Mouse (Mus musculus) adrenal gland, adult 8-10 months (tissue): Measurements from ENCODE around the gene Hist2h3c2. TPM values are rescaled to one million over a fixed set of nuclear protein-coding genes. Genes with fewer than 3 reads are reported as not detected.
A peak's percentile ranks its signal among the peaks of the same experiment; 100 is the strongest.
"Not testable (repeated sequence)": the region's sequence is repeated elsewhere in the genome, so short reads cannot be mapped to it uniquely, and the experiment has no call there.

Source experiments
- DNase-seq: peaks from one replicate; pipeline ENCODE4 v3.0.0; 2022
- total RNA-seq, 4 experiments: library from RNA; stranded (reverse); gene quantifications; 2 replicates each; pipeline ENCODE4 v1.2.4; 2022

The Hist2h3c2 gene
- 10 to 100 TPM; 13.0 to 27.9 (median 18.2) TPM for total RNA-seq

GRCm38 (mm10) chr3:96238954-96239793, at the start of gene Hist2h3c2:
TSS of gene Hist2h3c2 (minus strand) at chr3:96239127.
- not testable (repeated sequence) for DNase-seq

DNA sequence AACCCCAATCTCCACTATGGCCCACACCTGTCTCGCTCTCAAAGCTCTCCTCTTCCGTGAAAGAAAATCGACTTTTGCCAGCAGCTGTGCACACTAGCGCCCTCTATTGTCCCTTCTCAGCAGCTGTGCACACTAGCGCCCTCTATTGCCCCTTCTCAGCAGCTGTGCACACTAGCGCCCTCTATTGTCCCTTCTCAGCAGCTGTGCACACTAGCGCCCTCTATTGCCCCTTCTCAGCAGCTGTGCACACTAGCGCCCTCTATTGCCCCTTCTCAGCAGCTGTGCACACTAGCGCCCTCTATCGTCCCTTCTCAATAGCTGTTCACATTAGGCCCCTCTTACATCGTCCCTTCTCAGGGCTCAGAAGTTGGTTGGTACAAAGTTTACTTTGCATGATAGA, 48.4 kb upstream of the Hist2h3c2 start:
- not testable (repeated sequence) for DNase-seq

DNA sequence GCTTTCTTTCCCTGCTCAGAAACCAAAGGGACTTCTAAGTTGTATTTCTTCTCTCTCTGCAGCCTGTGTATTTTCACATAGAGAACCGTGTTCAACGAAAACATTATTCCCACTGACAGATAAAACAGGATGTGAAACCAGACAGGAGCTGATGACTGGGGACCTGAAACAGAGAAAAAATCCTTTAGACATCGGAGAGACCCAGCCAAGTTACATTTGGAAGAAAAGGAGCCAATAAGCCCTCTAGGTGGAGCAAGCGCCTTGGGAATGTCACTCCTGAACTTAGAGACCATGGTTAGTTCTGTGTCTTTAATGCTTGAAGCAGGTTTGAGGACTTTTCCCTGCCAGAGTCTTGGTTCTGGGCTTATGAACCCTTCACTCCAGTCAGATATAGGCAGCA, 45.5 kb upstream of the Hist2h3c2 start:
- DNase-seq = no peak

- no peak for DNase-seq
Measured at GRCm38 (mm10) chr3:96280660-96281059, 41.7 kb upstream of the Hist2h3c2 start.

DNA sequence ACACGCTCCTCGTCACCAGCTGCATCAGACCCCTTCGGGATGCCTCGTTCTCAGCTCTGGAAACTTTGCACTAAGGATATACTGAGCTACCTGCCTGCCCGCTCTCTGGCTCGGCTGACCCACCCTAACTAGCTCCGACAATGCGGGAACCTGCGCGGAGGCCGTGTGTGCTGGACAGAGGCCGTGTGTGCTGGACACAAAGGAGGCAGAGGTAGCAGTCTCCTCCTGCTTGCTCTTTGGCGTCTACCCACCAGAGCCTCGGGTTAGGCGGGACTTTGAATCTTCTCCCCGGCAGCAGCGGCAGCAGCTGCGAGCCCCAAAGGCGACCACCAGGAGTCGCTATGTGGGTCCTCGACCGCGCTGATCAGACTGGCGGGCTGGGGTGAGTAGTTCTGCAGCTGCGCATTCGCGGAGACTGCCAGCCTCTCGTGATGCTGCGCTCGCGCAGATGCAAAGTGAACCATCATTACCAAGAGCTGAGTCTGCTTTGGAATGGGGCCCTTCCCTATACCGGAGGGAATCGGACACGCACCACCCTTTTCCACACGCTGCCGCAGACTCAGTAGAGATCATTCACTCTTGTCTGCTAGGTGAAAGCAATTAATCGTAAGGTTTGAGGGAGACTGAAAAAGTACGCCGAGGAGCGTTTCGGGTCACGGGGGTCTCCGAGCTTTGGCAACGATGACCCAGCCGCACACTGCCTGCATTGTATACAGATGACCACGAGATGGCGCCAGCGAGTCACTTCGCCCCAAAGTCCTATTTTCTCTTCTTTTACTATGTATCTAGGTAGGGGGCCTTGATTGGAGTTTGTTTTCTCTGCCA, 39.1 kb upstream of the Hist2h3c2 start:
- peak; percentile 86 for DNase-seq

DNA sequence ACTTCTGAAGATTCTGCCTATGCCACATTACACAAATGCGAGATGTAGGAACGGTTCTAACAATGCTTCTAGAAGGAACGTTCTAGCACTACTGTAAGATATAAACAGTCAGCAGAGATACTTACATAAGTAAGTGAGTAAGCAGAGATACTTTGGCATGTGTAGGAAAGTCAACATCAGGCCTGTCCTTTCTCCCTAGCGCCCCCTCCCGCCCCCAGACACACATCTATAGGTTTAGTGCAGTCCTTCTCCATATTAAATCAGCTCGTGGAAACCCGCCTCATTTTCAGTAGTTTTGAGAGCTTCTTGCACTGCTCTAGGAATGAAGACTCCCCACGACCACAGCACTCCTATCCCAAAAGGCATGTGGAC, 38.5 kb upstream of the Hist2h3c2 start:
- DNase-seq = no peak

DNA sequence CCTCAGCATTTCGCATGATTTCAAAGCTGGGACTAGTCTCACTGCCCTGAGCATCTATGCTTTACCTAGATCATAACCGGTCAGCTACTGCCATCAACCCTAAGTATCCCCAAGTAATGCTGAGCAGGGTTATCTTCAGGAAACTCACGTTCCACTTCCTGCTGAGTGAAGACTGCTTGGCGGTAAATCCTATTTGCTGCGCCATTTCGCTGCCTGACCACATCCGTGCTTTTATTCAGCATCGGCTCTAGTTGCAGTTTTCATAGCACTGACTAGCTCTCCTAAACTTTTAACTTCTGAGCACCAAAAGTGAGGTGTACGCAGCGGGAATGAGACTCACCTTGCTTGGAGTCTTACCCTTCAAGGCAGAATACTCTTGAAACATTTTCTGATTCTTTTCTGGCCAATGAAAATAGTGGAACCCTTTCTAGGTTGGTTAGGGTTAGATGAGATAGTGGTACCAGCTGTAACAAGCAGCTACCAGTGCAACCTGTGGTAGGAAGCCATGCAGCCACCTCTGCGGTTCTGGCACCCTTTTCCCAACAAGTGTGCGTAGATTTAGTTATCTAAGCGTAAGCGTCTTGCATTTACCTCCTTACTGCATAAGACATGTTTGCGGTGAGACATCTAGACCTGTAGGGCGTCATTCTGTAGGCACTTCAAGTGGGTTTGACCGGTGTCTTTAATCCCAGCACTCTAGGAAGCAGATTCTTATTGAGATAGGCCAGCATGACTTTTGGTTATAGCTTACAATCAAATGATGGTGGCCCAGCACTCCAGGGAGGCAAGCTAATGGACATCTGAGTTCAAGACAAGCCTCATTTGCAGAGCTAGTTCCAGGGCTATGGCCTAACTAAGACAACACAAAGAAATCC, 34.9 kb upstream of the Hist2h3c2 start:
- DNase-seq = no peak

- peak; percentile 93 for DNase-seq
Measured at GRCm38 (mm10) chr3:96269511-96270474, 30.9 kb upstream of the Hist2h3c2 start, which contains the start of gene Hist2h2bb. TSS of gene Hist2h2bb (plus strand) at chr3:96269752.

DNA sequence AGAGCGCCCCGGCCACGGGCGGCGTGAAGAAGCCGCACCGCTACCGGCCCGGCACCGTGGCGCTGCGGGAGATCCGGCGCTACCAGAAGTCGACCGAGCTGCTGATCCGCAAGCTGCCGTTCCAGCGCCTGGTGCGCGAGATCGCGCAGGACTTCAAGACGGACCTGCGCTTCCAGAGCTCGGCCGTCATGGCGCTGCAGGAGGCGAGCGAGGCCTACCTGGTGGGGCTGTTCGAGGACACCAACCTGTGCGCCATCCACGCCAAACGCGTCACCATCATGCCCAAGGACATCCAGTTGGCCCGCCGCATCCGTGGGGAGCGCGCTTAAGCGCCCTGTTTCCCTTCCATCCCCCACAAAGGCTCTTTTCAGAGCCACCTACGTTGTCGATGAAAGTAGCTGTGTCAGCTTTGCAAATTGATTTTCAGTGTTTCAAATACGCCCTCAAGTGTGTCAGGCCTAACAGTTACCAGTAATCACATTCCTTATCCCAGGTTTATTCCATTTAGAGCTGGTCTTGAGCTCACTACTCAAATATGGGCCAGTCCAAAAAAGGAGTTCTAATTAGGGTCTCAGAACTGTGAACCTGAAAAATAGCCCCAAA, 29.9 kb upstream of the Hist2h3c2 start:
- DNase-seq = not testable (repeated sequence)

DNA sequence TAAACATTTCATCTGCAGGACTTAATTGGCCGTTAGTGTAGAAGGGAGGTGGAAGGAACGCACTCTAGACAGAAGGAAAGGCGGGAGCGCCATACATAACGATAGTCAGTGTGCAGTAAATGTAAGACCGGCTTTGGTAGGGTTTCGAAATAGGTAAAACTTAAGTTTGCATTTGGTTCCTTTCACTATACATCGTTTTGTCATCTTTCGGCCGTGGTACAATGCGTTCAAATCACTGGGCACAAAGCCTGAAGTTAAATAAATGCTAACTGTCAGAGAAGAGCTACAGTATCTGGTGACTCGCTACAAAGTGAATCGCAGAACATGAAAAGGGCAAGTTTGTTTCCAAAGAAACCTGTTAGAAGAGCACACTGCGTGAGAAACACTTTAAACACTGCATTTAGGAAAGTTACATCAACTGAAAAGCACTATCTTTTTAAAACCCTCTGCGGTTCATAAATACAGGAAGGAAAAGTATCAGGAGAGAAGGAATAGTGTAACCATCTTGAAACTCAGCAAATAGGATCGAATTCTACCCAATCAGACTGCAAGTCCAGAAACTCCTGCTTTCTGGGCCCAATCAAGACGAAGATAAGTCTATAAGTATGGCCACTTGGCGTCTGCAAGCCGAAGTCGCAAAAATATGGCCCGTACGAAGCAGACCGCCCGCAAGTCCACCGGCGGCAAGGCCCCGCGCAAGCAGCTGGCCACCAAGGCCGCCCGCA, 29.3 kb upstream of the Hist2h3c2 start, which contains the start of gene Hist2h3b:
Gene Hist2h3b (plus strand): TSS at position 604 of the 725 bp plus-strand sequence.
- peak; percentile 74 for DNase-seq

- DNase-seq = no peak
Measured at GRCm38 (mm10) chr3:96267541-96267940, 28.6 kb upstream of the Hist2h3c2 start.

- DNase-seq = no peak
Measured at GRCm38 (mm10) chr3:96266132-96266710, 27.3 kb upstream of the Hist2h3c2 start.

DNA sequence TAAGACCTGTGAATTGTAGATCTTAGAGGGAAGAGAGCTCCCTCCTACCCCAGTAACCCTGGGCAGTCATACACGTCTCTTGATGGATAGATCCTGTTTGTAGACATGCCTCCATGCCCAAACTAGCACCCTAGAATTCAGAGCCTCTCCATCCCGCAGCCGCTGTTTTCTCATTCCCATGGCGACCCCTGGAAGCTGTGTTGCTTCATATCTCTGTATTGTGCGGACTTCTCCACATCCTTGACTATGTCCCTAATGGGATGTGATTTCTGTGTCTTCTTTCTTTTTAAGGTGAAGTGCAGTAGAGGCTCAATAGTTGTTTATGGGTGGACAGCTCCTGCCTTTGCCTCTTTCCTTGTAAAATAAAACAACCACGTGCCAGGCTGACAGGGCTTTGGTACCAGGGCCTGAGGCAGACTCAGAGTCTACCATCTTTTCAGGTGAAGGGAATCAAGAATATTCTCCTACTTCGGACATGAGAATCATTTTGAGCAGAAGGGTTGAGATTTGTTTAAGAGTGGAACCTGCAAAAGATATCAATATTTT, 25.6 kb upstream of the Hist2h3c2 start:
- DNase-seq = no peak

GRCm38 (mm10) chr3:96263558-96264403, 24.9 kb upstream of the Hist2h3c2 start:
- DNase-seq = no peak

GRCm38 (mm10) chr3:96262979-96263550, 24.1 kb upstream of the Hist2h3c2 start, which contains the start of gene Hist2h4:
TSS of gene Hist2h4 (minus strand) at chr3:96263311.
- peak; percentile 93 for DNase-seq

DNA sequence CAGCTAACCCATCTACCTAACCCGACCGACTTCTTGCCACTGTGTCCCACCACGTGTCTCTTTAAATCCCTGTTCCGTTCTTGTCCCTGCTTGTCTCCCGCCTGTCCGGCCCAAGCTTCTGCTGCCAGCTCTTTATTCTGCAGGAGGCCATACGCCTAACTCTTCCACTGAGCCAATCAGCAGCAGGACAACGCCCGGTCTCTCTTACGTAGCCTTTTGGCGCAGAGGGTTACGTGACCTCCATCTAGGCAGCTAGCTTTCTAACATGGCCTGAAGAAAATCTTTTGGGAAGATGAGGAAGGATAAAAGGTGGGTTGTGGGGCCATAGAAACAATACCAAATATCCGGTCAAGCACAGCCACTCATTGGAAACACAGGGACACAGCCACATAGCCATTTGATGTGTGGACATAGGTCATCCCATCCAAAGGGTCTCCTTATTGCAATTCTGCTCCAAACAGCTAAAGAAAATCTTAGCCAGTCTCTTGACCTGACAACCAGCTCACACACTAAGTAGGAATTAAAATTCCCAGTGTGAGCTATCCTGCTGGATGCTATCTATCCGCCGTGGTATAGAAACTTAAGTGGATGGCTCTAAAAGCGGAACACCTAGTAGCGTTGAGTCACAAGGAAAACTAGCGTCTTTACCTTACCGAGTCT, 23.4 kb upstream of the Hist2h3c2 start:
- peak; percentile 89 for DNase-seq

- DNase-seq = no peak
Measured at GRCm38 (mm10) chr3:96261623-96262022, 22.7 kb upstream of the Hist2h3c2 start.
